Mouse (Mus musculus): ENCODE measurements around the gene Ppard. TPM values are rescaled to one million over a fixed set of nuclear protein-coding genes. Genes with fewer than 3 reads are reported as not detected.

Ppard gene
- polyA plus RNA-seq, 1 experiment from 2014 or later: 2.1 TPM

DNA sequence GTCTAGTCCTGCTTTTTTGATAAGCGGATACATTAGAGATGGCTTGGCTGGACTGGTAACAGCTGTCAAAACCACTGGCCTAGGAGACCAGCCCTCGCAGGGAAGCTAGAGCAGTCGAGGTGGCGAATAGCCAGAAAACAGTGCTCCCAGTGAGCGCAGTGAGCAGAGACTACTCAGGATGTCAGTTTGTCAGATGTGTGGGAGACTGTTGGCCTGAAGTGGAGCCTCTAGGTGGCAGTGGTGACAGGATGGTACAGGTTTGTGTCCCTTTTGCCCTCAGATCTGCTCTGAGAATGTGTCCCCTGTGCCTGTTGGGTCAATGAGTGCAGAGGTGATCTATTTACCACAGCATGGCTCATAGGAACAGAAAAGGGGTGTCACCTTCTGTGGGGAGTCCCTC is 55.5 kb downstream of the Ppard start:
- no peaks in the 10 kb centered on the region for H3K27me3 ChIP-seq (ENCODE audit: control insufficient read depth, insufficient read depth, low read length)
- no peak overlapping the region for H3K4me2 ChIP-seq (ENCODE audit: low read depth)
- WGBS: 64% methylated on average over 5 of the region's 5 CpGs
- no peaks in the 10 kb centered on the region for H3K9me3 ChIP-seq (ENCODE audit: control insufficient read depth, low read length)
- no peak for DNase-seq (ENCODE audit: low spot score)
- H3K9ac ChIP-seq (ENCODE audit: low read length): no peak overlapping the region
- no peak overlapping the region for H3K4me3 ChIP-seq (ENCODE audit: low read depth, low read length)
- no peak overlapping the region for H3K27ac ChIP-seq (ENCODE audit: low read depth, low read length)
- H3K36me3 ChIP-seq (ENCODE audit: control insufficient read depth, insufficient read depth, low read length): no peaks in the 10 kb centered on the region; the same call in 1 of the 2 replicates
- no peaks in the 10 kb centered on the region for H3K4me1 ChIP-seq (ENCODE audit: control insufficient read depth, insufficient read depth, low read length)
- no peak for ATAC-seq (ENCODE audit: insufficient read depth, low FRiP score, low TSS enrichment)

GRCm38 (mm10) chr17:28290262-28290661 is 57.8 kb downstream of the Ppard start:
- no peaks in the 10 kb centered on the region for H3K9me3 ChIP-seq (ENCODE audit: control insufficient read depth, low read length)
- H3K27ac ChIP-seq (ENCODE audit: low read depth, low read length): no peak overlapping the region
- no peak overlapping the region for H3K9ac ChIP-seq (ENCODE audit: low read length)
- H3K27me3 ChIP-seq (ENCODE audit: control insufficient read depth, insufficient read depth, low read length): no peaks in the 10 kb centered on the region
- no peak for DNase-seq (ENCODE audit: low spot score)
- H3K4me2 ChIP-seq (ENCODE audit: low read depth): no peak overlapping the region
- H3K4me3 ChIP-seq (ENCODE audit: low read depth, low read length): no peak overlapping the region
- no peaks in the 10 kb centered on the region for H3K4me1 ChIP-seq (ENCODE audit: control insufficient read depth, insufficient read depth, low read length)
- H3K36me3 ChIP-seq (ENCODE audit: control insufficient read depth, insufficient read depth, low read length): no peaks in the 10 kb centered on the region; the same call in 1 of the 2 replicates
- WGBS: 92% methylated on average over 3 of the region's 3 CpGs
- ATAC-seq (ENCODE audit: insufficient read depth, low FRiP score, low TSS enrichment): no peak

GRCm38 (mm10) chr17:28290671-28291070 is 58.2 kb downstream of the Ppard start:
- Histone ChIP-seq H3K9ac (ENCODE audit: low read length) (no peak overlapping the region), H3K9me3 (ENCODE audit: control insufficient read depth, low read length) (no peaks in the 10 kb centered on the region), H3K27me3 (ENCODE audit: control insufficient read depth, insufficient read depth, low read length) (no peaks in the 10 kb centered on the region), H3K27ac (ENCODE audit: low read depth, low read length) (no peak overlapping the region), H3K4me1 (ENCODE audit: control insufficient read depth, insufficient read depth, low read length) (no peaks in the 10 kb centered on the region), H3K36me3 (ENCODE audit: control insufficient read depth, insufficient read depth, low read length) (no peaks in the 10 kb centered on the region; the same call in 1 of the 2 replicates), H3K4me3 (ENCODE audit: low read depth, low read length) (no peak overlapping the region), H3K4me2 (ENCODE audit: low read depth) (no peak overlapping the region)
- WGBS: 87% methylated on average over 11 of the region's 11 CpGs
- no peak for DNase-seq (ENCODE audit: low spot score)
- ATAC-seq (ENCODE audit: insufficient read depth, low FRiP score, low TSS enrichment): no peak

DNA sequence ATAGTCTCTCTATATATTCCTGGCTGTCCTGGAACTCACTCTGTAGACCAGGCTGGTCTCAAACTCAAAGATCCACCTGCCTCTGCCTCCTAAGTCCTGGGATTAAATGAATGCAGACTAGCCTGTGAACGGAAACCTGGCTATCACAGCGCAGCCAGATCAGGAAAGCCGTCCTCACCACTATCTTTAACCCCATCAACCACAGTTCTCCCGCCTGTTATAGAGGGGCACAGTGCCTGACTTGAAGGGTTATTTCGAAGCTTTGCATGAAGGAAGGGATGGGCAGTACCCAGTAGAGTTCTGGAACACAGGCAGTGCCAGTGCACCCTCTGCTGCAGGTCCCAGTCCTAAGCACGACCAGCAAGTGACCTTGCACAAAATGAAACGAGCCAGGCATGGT is 58.8 kb downstream of the Ppard start:
- Histone ChIP-seq H3K27me3 (ENCODE audit: control insufficient read depth, insufficient read depth, low read length) (no peaks in the 10 kb centered on the region), H3K9ac (ENCODE audit: low read length) (no peak overlapping the region), H3K4me1 (ENCODE audit: control insufficient read depth, insufficient read depth, low read length) (no peaks in the 10 kb centered on the region), H3K27ac (ENCODE audit: low read depth, low read length) (no peak overlapping the region), H3K9me3 (ENCODE audit: control insufficient read depth, low read length) (no peaks in the 10 kb centered on the region), H3K36me3 (ENCODE audit: control insufficient read depth, insufficient read depth, low read length) (no peaks in the 10 kb centered on the region; the same call in 1 of the 2 replicates), H3K4me3 (ENCODE audit: low read depth, low read length) (no peak overlapping the region), H3K4me2 (ENCODE audit: low read depth) (no peak overlapping the region)
- ATAC-seq (ENCODE audit: insufficient read depth, low FRiP score, low TSS enrichment): no peak
- no peak for DNase-seq (ENCODE audit: low spot score)
- WGBS: 86% methylated on average over 7 of the region's 7 CpGs

GRCm38 (mm10) chr17:28293716-28294115 is 61.2 kb downstream of the Ppard start:
- Histone ChIP-seq H3K4me2 (ENCODE audit: low read depth) (no peak overlapping the region), H3K4me3 (ENCODE audit: low read depth, low read length) (no peak overlapping the region), H3K27ac (ENCODE audit: low read depth, low read length) (no peak overlapping the region), H3K27me3 (ENCODE audit: control insufficient read depth, insufficient read depth, low read length) (no peaks in the 10 kb centered on the region), H3K4me1 (ENCODE audit: control insufficient read depth, insufficient read depth, low read length) (no peaks in the 10 kb centered on the region), H3K36me3 (ENCODE audit: control insufficient read depth, insufficient read depth, low read length) (no peaks in the 10 kb centered on the region; the same call in 1 of the 2 replicates), H3K9me3 (ENCODE audit: control insufficient read depth, low read length) (no peaks in the 10 kb centered on the region), H3K9ac (ENCODE audit: low read length) (no peak overlapping the region)
- DNase-seq (ENCODE audit: low spot score) (no peak), ATAC-seq (ENCODE audit: insufficient read depth, low FRiP score, low TSS enrichment) (no peak)
- WGBS: 83% methylated on average over 4 of the region's 4 CpGs

- WGBS: 65% methylated on average over 17 of the region's 17 CpGs
- H3K27me3 ChIP-seq (ENCODE audit: control insufficient read depth, insufficient read depth, low read length): no peaks in the 10 kb centered on the region
- no peak overlapping the region for H3K4me3 ChIP-seq (ENCODE audit: low read depth, low read length)
- H3K4me1 ChIP-seq (ENCODE audit: control insufficient read depth, insufficient read depth, low read length): peaks cover 5% of the 10 kb centered on the region; the same call in 1 of the 2 replicates
- DNase-seq (ENCODE audit: low spot score) (no peak), ATAC-seq (ENCODE audit: insufficient read depth, low FRiP score, low TSS enrichment) (no peak)
- H3K4me2 ChIP-seq (ENCODE audit: low read depth): no peak overlapping the region
- 0 out of 2 replicates have a peak overlapping the region, but pooled peaks have one; percentile 8 for H3K27ac ChIP-seq (ENCODE audit: low read depth, low read length)
- no peak overlapping the region; the same call in 1 of the 2 replicates for H3K9ac ChIP-seq (ENCODE audit: low read length)
- H3K36me3 ChIP-seq (ENCODE audit: control insufficient read depth, insufficient read depth, low read length): no peaks in the 10 kb centered on the region; the same call in 1 of the 2 replicates
- no peaks in the 10 kb centered on the region for H3K9me3 ChIP-seq (ENCODE audit: control insufficient read depth, low read length)
Measured at GRCm38 (mm10) chr17:28294449-28295333, 62.2 kb downstream of the Ppard start.

DNA sequence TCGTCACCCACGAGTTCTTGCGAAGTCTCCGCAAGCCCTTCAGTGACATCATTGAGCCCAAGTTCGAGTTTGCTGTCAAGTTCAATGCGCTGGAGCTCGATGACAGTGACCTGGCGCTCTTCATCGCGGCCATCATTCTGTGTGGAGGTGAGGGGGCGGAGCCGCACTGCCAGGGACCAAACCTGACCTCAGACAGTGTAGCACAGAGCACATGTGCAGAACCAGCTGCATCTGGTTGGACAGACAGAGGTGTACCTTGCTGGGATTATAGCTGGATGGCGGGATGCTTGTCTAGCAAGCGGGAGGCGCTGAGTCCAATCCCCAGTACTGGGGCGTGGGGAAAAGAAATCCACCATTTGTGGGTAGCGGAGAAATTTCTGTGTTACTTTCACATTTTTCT is 66.4 kb downstream of the Ppard start:
- H3K27ac ChIP-seq (ENCODE audit: low read depth, low read length): no peak overlapping the region
- H3K36me3 ChIP-seq (ENCODE audit: control insufficient read depth, insufficient read depth, low read length): no peaks in the 10 kb centered on the region
- H3K4me3 ChIP-seq (ENCODE audit: low read depth, low read length): no peak overlapping the region
- peaks cover 11% of the 10 kb centered on the region for H3K4me1 ChIP-seq (ENCODE audit: control insufficient read depth, insufficient read depth, low read length)
- WGBS: 94% methylated on average over 17 of the region's 17 CpGs
- H3K9me3 ChIP-seq (ENCODE audit: control insufficient read depth, low read length): no peaks in the 10 kb centered on the region
- H3K27me3 ChIP-seq (ENCODE audit: control insufficient read depth, insufficient read depth, low read length): no peaks in the 10 kb centered on the region
- no peak for DNase-seq (ENCODE audit: low spot score)
- no peak overlapping the region for H3K9ac ChIP-seq (ENCODE audit: low read length)
- ATAC-seq (ENCODE audit: insufficient read depth, low FRiP score, low TSS enrichment): no peak
- H3K4me2 ChIP-seq (ENCODE audit: low read depth): no peak overlapping the region

DNA sequence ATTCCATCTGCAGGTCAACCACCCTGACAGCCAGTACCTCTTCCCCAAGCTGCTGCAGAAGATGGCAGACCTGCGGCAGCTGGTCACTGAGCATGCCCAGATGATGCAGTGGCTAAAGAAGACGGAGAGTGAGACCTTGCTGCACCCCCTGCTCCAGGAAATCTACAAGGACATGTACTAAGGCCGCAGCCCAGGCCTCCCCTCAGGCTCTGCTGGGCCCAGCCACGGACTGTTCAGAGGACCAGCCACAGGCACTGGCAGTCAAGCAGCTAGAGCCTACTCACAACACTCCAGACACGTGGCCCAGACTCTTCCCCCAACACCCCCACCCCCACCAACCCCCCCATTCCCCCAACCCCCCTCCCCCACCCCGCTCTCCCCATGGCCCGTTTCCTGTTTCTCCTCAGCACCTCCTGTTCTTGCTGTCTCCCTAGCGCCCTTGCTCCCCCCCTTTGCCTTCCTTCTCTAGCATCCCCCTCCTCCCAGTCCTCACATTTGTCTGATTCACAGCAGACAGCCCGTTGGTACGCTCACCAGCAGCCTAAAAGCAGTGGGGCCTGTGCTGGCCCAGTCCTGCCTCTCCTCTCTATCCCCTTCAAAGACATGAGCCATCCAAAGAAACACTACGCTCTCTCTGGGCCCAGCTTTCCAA is 67.3 kb downstream of the Ppard start:
- no peaks in the 10 kb centered on the region for H3K36me3 ChIP-seq (ENCODE audit: control insufficient read depth, insufficient read depth, low read length)
- DNase-seq (ENCODE audit: low spot score): no peak
- 45% methylated on average over 8 of the region's 11 CpGs for WGBS

More for the DNA sequence above, 67.3 kb downstream of the Ppard start:
- Histone ChIP-seq H3K27me3 (ENCODE audit: control insufficient read depth, insufficient read depth, low read length) (no peaks in the 10 kb centered on the region), H3K4me1 (ENCODE audit: control insufficient read depth, insufficient read depth, low read length) (peaks cover 11% of the 10 kb centered on the region), H3K9me3 (ENCODE audit: control insufficient read depth, low read length) (no peaks in the 10 kb centered on the region), H3K4me3 (ENCODE audit: low read depth, low read length) (no peak overlapping the region), H3K9ac (ENCODE audit: low read length) (0 out of 2 replicates have a peak overlapping the region, but pooled peaks have one; percentile 7), H3K4me2 (ENCODE audit: low read depth) (no peak overlapping the region), H3K27ac (ENCODE audit: low read depth, low read length) (0 out of 2 replicates have a peak overlapping the region, but pooled peaks have one; percentile 34)
- ATAC-seq (ENCODE audit: insufficient read depth, low FRiP score, low TSS enrichment): no peak

Measured in neural tube, embryonic 11.5 days (tissue).